Mouse (Mus musculus): ENCODE results near the gene 1700029F12Rik. TPM values are rescaled to one million over a fixed set of nuclear protein-coding genes. Genes with fewer than 3 reads are reported as not detected.

The 1700029F12Rik gene
- 0.46 TPM for polyA plus RNA-seq (2017; shearing (Covaris generic))

GRCm38 (mm10) chr13:97034262-97034661 is at the start of gene 1700029F12Rik:
Gene 1700029F12Rik (minus strand): TSS chr13:97034362.

DNA sequence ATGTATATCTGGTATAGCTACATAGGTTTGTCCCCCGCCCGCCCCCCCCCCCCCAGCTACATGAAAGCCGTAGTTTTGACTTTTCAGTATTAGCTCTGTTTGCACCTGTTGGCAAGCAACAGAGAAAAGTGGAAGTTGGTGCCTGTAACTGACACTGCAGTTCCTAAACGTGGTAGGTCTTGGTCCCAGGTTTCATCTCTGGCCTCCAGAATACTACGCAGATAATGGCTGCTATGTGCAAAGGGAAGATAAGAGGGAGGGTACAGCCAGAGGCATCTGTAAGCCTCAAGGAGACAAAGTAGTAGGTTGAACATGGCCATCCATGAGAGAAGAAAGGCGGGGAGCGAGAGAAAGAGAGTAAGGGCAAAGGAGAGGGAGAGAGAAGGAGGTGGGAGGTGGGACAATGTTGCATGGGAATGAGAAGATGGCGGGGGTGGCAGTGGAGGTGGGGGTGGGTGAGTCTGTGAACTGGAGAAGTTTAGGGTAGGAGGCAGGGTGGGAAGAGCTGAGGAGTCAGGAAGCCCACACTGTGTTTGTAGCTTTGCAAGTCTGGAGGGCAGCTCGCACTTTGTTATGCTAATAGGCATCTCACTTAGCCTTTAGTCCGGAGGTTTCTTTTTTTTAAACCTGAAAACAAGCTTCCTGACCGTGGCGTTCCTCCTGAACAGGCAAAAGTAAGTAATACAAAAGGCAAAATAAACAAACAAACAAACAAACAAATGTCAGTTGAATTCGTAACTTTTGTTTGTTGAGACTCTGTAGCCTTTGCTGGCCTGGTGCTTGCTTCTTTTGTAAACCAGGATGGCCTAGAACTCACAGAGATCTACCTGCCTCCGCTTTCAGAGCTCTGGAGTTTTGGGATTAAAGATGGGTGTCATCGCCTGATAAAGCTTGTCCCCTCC is 32.7 kb upstream of the 1700029F12Rik start, which contains the start of gene Fam169a:
Fam169a (plus strand) TSS at position 638 of the 902 bp plus-strand sequence.

Other genes with a start within 250 kb of the 1700029F12Rik start
- gene Gcnt4, start 109.7 kb downstream of the 1700029F12Rik start, polyA plus RNA-seq (2017; shearing (Covaris generic)), result not detected
- gene Fam169a, start 32.9 kb upstream of the 1700029F12Rik start, polyA plus RNA-seq (2017; shearing (Covaris generic)), result 0.12 TPM
- 1.8 TPM for gene Gm6169, start 64.9 kb upstream of the 1700029F12Rik start, polyA plus RNA-seq (2017; shearing (Covaris generic))
- 30.3 TPM for gene Gfm2, start 103.6 kb upstream of the 1700029F12Rik start, polyA plus RNA-seq (2017; shearing (Covaris generic))
- gene Nsa2, start 103.6 kb upstream of the 1700029F12Rik start, polyA plus RNA-seq (2017; shearing (Covaris generic)), result 71.9 TPM
- gene Hexb, start 164.0 kb upstream of the 1700029F12Rik start, polyA plus RNA-seq (2017; shearing (Covaris generic)), result 57.1 TPM
- gene Enc1, start 206.7 kb upstream of the 1700029F12Rik start, polyA plus RNA-seq (2017; shearing (Covaris generic)), result 1.8 TPM